Mouse (Mus musculus) urinary bladder, postnatal 36 days (tissue): Measurements from ENCODE around the gene Cmbl.

Experiments used
- DNase-seq, 2 experiments: peaks; one replicate each; pipeline ENCODE4 v3.0.0; 2022; ENCODE audit warnings: low spot score in 2 of 2, mixed read lengths in 1 of 2

Cmbl gene

DNA sequence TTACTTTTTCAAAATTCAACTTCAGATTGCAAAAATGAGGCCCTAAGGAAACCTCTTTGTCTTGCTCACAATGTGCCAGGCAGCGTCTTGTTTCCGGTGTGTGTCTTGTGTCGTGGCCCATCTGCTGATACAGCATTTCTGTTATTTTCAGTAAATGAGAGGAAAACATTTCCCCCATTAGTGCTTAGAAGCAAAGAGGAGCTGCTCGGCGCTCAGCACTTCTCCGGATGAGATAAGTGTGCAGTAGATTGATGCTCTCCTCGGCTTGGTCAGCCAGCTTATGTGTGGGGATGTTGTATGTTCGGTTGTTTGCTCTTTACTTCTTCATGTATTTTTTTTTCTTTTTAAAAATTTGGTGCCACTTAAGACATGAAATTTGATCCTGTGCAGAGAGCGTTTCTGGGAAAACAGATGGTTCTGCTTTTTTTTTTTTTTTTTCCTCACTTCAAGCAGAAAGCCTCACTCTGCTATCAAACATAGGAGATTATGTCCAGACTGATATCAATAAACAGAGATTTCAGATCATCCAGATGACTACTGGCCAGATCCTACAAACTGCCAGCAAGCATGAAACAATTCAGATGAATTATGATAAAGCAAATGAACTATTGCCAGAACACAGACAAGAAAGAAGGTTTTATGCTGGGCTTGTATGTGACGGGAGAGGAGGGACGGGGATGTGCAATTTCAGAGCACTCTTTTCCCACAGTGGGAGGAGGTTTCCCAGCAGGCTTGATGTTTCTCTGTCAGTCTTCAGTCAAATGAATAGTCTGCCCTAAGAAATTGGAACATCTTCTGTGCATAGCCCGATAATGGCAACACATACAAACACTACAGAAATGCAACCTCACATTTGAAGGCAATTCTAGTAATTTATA is 62.3 kb downstream of the Cmbl start:
- no peak for DNase-seq

DNA sequence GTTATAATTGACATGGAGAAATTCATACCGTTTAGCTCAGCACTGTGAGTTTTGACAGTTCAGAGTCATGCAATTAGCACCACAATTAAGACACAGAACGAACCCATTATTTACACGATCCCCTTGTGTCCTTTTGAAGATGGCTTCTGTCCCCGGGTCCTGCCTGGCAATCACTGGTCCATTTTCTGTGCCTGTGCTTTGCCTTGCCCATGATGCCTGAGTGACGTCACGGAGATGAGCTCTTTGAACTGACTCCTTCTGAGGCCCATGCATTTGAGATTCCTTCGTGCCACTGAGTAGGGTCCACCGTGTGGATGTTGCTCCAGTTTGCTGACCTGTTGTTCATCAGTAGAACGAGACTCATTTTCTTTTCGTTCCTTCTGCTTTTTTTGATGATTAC is 63.0 kb downstream of the Cmbl start:
- DNase-seq: no peak

DNA sequence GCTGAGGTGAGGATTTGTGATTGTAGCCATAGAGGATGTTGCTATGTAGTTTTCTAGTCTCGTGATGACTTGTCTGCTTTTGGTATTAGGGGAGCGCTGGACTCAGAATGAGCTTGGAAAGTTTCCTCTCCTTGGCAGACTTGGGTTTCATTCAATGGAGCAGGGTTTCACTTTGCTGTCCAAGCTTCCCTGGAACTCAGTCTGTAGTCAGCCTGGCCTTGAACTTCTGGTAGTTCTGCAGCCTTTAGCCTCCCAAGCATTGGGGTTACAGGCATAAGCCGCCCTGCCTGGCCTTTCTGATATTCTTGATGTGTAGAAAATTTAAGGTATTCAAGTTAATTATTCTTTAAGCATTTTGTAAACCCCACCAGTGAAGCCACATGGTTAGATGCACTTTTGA is 64.4 kb downstream of the Cmbl start:
- no peak for DNase-seq

DNA sequence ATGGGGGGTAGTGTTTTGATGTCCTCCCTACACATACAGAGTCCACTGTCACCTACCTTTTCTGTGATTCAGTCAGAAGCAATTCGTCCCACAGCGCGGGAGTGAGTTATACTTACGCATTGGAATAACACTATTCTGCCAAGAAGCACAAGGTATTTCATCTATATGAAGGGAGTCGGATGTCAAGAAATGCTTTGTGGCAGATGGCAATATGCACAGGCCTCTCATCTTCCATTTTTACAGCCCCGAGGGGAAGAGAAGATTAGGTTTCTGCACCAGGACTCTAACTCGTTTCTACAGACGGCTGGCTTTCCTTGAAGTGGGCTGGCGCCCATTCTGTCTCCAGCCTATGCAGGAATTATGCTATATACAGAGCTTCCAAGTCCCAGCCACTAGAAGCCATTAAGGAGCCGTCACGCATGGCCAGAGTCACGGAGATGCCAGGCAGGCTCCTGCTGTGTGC is 66.2 kb downstream of the Cmbl start:
- DNase-seq: no peak

DNA sequence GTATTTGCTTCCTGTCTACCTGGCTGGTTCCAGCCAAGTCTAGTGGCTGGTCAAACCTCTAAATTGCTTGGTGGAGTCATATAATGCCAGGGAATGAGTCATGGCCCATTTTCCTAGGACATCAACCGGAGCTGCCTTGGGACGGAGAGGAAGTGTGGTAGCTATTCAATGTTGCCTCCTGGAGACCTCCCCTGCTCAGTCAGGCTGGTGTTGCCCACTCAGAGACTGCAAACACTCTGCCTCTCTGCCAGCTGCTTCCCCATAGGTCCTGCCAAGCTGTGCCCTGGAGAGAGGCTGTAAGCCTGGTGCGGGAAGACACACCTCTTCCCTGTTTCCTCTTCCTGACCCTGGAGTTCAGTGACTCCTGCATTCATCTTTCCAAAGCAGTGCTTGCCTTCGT is 67.3 kb downstream of the Cmbl start:
- no peak for DNase-seq

DNA sequence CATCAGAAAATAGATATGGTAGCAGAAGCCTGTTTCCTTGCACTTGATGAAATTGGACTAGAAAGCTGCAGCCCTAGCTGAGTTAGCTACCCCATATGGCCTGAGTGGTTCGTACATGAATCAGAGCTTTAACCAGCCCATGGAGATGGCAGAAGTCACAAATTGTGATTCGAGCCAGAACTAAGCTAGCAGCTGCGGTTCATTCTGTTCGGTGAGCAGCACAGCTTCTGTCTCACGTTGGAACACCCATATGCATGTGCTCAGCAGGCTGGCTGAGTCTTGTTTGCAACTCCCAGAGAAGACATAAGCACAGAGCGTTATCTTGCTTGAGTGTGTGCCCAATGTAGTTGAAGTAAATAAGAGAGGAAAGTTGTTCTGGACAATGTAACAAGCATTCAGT is 69.4 kb downstream of the Cmbl start:
- DNase-seq: no peak

DNA sequence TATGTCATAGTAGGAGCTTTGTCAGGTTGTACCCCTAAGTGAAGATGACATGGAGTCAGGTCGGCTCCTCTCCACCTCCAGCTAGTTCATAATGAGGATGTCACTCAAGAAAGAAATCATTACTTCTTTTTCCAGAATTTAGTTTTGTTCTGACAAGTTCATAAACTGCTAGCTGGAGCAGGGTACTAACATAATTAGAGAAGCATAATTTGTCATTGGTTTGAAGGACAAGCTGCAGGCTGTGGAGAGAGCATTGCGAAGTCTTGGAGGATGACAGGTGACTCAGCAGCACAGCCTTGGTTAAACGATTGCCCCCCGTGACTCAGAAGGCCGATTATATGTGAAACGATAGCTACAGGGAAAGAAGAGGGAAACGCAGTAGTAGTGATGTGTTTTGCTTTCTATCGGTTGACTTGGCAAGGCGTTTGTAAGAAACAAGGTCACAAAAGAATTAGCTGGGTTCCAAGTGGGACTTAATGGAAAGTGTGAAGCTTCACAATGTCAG is 71.0 kb downstream of the Cmbl start:
- no peak for DNase-seq
